Mouse (Mus musculus): Measurements from ENCODE around the gene Dhx9. TPM values are rescaled to one million over a fixed set of nuclear protein-coding genes. Genes with fewer than 3 reads are reported as not detected.

The Dhx9 gene
- polyA plus RNA-seq, 1 experiment from 2014 or later: 41.7 TPM

- no peak overlapping the region for H3K4me3 ChIP-seq
- no peak overlapping the region for H3K9ac ChIP-seq
- H3K4me2 ChIP-seq (replicated peaks): no peak overlapping the region
- peaks cover 65% of the 10 kb centered on the region for H3K36me3 ChIP-seq
- WGBS: 56% methylated on average over 1 of the region's 1 CpGs
- H3K27ac ChIP-seq: no peak overlapping the region
- no peak for ATAC-seq (ENCODE audit: low FRiP score, low read depth)
- peaks cover 19% of the 10 kb centered on the region for H3K4me1 ChIP-seq
- H3K9me3 ChIP-seq: no peaks in the 10 kb centered on the region
- no peaks in the 10 kb centered on the region for H3K27me3 ChIP-seq
Observed at GRCm38 (mm10) chr1:153480386-153481024, 7.0 kb downstream of the Dhx9 start.

DNA sequence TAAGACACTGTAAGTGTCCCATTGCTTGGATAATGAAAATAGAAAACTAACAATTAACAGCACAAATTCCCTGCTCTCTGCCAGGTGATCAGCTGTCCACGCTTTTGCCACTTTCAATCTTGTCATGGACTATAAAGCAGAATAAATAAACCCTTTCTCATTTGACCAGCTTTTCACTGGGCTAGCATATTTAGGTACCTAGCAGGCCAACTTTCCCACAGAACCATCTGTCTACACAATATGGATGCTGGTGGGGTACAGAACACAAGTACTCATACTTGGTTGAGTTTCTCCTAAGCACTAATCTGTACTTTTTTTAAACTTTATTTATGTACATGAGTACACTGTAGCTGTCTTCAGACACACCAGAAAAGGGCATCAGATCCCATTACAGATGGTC lies 8.2 kb downstream of the Dhx9 start:
- no peaks in the 10 kb centered on the region for H3K9me3 ChIP-seq
- H3K4me1 ChIP-seq: peaks cover 7% of the 10 kb centered on the region
- H3K27ac ChIP-seq: no peak overlapping the region
- no peak for ATAC-seq (ENCODE audit: low FRiP score, low read depth)
- H3K27me3 ChIP-seq: no peaks in the 10 kb centered on the region
- H3K36me3 ChIP-seq: peaks cover 74% of the 10 kb centered on the region
- H3K4me3 ChIP-seq: no peak overlapping the region
- 96% methylated on average over 1 of the region's 1 CpGs for WGBS
- no peak overlapping the region for H3K4me2 ChIP-seq (replicated peaks)
- H3K9ac ChIP-seq: no peak overlapping the region

- Histone ChIP-seq H3K27me3 (no peaks in the 10 kb centered on the region), H3K9ac (no peak overlapping the region), H3K4me1 (no peaks in the 10 kb centered on the region), H3K4me3 (no peak overlapping the region), H3K27ac (no peak overlapping the region), H3K4me2 (replicated peaks) (no peak overlapping the region), H3K9me3 (no peaks in the 10 kb centered on the region), H3K36me3 (peaks cover 78% of the 10 kb centered on the region)
- WGBS: 95% methylated on average over 1 of the region's 1 CpGs
- no peak for ATAC-seq (ENCODE audit: low FRiP score, low read depth)
Observed at GRCm38 (mm10) chr1:153461796-153462195, 25.7 kb downstream of the Dhx9 start.

GRCm38 (mm10) chr1:153456137-153456536 lies 31.3 kb downstream of the Dhx9 start:
- no peaks in the 10 kb centered on the region for H3K27me3 ChIP-seq
- H3K9ac ChIP-seq: no peak overlapping the region
- no peak overlapping the region for H3K4me3 ChIP-seq
- no peaks in the 10 kb centered on the region for H3K4me1 ChIP-seq
- H3K27ac ChIP-seq: no peak overlapping the region
- H3K36me3 ChIP-seq: peaks cover 75% of the 10 kb centered on the region
- 78% methylated on average over 5 of the region's 5 CpGs for WGBS
- peak; percentile 54; the same call in 1 of the 2 replicates for ATAC-seq (ENCODE audit: low FRiP score, low read depth)
- no peaks in the 10 kb centered on the region for H3K9me3 ChIP-seq
- H3K4me2 ChIP-seq (replicated peaks): no peak overlapping the region

DNA sequence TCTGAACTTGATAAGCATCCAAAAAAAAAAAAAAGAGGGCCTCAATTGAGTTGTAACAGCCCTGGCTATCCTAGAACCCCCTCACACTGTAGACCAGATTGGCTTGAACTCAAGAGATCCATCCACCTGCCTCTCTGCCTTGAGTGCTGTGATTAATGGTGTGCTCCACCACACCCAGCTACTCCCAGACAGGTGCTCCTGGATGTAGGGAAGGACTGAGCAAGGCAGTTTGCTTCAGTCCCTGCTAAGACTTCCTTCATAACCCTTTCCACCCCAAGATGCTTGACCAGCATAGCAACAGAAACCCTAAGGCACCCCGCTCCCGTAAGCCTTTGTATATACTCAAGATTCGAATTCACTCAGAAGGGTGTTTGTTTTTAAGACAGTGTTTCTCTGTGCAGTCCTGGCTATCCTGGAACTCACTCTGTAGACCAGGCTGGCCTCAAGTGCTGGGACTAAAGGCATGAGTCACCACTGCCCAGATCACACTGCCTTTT lies 34.3 kb downstream of the Dhx9 start:
- no peaks in the 10 kb centered on the region for H3K9me3 ChIP-seq
- no peak overlapping the region for H3K4me3 ChIP-seq
- H3K9ac ChIP-seq: no peak overlapping the region
- H3K4me2 ChIP-seq (replicated peaks): no peak overlapping the region
- H3K27ac ChIP-seq: no peak overlapping the region
- H3K36me3 ChIP-seq: peaks cover 62% of the 10 kb centered on the region
- WGBS: 92% methylated on average over 3 of the region's 3 CpGs
- H3K4me1 ChIP-seq: no peaks in the 10 kb centered on the region
- ATAC-seq (ENCODE audit: low FRiP score, low read depth): no peak
- H3K27me3 ChIP-seq: no peaks in the 10 kb centered on the region

DNA sequence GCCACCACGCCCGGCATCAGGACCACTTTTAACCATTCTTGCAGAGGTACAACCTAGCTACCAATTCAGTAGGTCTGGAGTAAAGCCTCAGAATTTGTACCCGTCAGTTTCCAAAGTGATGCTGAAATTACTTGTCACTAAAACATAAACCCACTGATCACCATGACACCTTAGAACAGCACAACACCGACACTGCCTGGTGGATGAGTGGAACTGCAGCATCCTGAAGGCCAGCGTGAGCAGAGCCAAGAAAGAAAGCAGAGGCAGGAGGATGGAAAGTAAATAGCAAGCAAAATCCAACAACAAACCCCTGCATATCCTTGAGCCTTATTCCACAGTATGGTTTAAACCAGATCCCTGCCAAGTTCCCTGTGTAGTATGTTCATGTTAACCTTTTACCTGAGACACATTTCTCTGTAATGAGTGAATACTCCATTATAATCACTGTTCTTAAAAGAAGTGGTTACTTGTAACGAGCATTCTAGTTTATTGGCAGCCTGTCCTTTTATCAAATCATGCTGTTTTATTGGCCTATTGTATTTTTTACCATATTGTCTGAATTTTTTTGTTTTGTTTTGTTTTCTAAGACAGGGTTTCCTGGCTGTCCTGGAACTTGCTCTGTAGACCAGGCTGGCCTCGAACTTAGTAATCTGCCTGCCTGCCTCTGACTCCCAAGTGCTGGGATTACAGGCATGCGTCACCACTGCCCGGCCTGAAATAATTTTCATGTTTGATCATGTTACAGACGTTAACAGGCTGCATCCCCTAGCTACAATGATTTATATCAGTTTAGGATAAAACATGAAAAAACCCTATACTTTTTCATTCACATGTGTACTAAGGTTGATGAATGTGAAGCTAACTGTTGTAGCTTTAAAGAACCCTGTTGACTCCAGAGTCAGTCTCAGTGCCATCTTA lies 36.0 kb downstream of the Dhx9 start:
- no peaks in the 10 kb centered on the region for H3K9me3 ChIP-seq
- H3K4me1 ChIP-seq: no peaks in the 10 kb centered on the region
- H3K27me3 ChIP-seq: no peaks in the 10 kb centered on the region
- peaks cover 56% of the 10 kb centered on the region for H3K36me3 ChIP-seq
- H3K4me2 ChIP-seq (replicated peaks): no peak overlapping the region
- WGBS: 75% methylated on average over 10 of the region's 10 CpGs
- no peak for ATAC-seq (ENCODE audit: low FRiP score, low read depth)
- H3K4me3 ChIP-seq: no peak overlapping the region
- no peak overlapping the region for H3K27ac ChIP-seq
- no peak overlapping the region for H3K9ac ChIP-seq

GRCm38 (mm10) chr1:153446120-153446831 lies 41.2 kb downstream of the Dhx9 start:
- WGBS: 96% methylated on average over 20 of the region's 20 CpGs
- no peaks in the 10 kb centered on the region for H3K27me3 ChIP-seq
- H3K4me2 ChIP-seq (replicated peaks): no peak overlapping the region
- no peaks in the 10 kb centered on the region for H3K9me3 ChIP-seq
- no peaks in the 10 kb centered on the region for H3K4me1 ChIP-seq
- H3K36me3 ChIP-seq: peaks cover 25% of the 10 kb centered on the region
- no peak overlapping the region for H3K9ac ChIP-seq
- ATAC-seq (ENCODE audit: low FRiP score, low read depth): no peak
- H3K27ac ChIP-seq: no peak overlapping the region
- H3K4me3 ChIP-seq: no peak overlapping the region

- Histone ChIP-seq H3K4me2 (replicated peaks) (no peak overlapping the region), H3K4me1 (no peaks in the 10 kb centered on the region), H3K9me3 (no peaks in the 10 kb centered on the region), H3K4me3 (no peak overlapping the region), H3K27me3 (no peaks in the 10 kb centered on the region), H3K27ac (no peak overlapping the region), H3K36me3 (peaks cover 17% of the 10 kb centered on the region), H3K9ac (no peak overlapping the region)
- 66% methylated on average over 4 of the region's 4 CpGs for WGBS
- no peak for ATAC-seq (ENCODE audit: low FRiP score, low read depth)
Observed at GRCm38 (mm10) chr1:153443632-153444031, 43.8 kb downstream of the Dhx9 start.

GRCm38 (mm10) chr1:153443019-153443418 lies 44.4 kb downstream of the Dhx9 start:
- no peaks in the 10 kb centered on the region for H3K9me3 ChIP-seq
- WGBS: 91% methylated on average over 1 of the region's 1 CpGs
- no peaks in the 10 kb centered on the region for H3K4me1 ChIP-seq
- no peak overlapping the region for H3K27ac ChIP-seq
- no peak overlapping the region for H3K9ac ChIP-seq
- no peak for ATAC-seq (ENCODE audit: low FRiP score, low read depth)
- H3K4me3 ChIP-seq: no peak overlapping the region
- H3K4me2 ChIP-seq (replicated peaks): no peak overlapping the region
- H3K36me3 ChIP-seq: peaks cover 13% of the 10 kb centered on the region
- H3K27me3 ChIP-seq: no peaks in the 10 kb centered on the region

DNA sequence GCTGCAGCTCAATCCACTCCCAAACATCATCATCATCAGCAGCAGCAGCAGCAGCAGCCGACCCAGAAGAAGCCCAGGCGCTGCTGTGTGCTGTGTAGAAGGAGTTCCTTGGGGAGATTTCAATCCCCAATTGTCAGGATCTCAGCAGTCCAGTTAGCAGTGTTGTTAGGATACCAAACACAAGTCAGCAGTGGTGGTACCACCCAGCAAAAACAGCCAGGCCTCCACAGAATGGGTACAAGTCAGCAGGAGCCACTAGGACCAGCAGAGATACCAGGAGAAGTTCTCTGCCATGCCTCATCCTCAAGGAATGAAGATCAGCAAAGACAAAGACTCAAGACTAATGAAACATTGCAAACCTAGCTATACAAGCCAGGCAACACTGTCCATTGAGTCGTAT lies 45.8 kb downstream of the Dhx9 start:
- H3K9me3 ChIP-seq: no peaks in the 10 kb centered on the region
- ATAC-seq (ENCODE audit: low FRiP score, low read depth): no peak
- no peak overlapping the region for H3K27ac ChIP-seq
- H3K36me3 ChIP-seq: peaks cover 8% of the 10 kb centered on the region; the same call in 1 of the 2 replicates
- H3K4me1 ChIP-seq: no peaks in the 10 kb centered on the region
- H3K9ac ChIP-seq: no peak overlapping the region
- H3K27me3 ChIP-seq: no peaks in the 10 kb centered on the region
- 70% methylated on average over 3 of the region's 3 CpGs for WGBS
- H3K4me2 ChIP-seq (replicated peaks): no peak overlapping the region
- H3K4me3 ChIP-seq: no peak overlapping the region

GRCm38 (mm10) chr1:153440752-153441151 lies 46.7 kb downstream of the Dhx9 start:
- Histone ChIP-seq H3K9ac (no peak overlapping the region), H3K9me3 (no peaks in the 10 kb centered on the region), H3K4me3 (no peak overlapping the region), H3K36me3 (peaks cover 6% of the 10 kb centered on the region; the same call in 1 of the 2 replicates), H3K4me2 (replicated peaks) (no peak overlapping the region), H3K4me1 (no peaks in the 10 kb centered on the region), H3K27ac (no peak overlapping the region), H3K27me3 (no peaks in the 10 kb centered on the region)
- 90% methylated on average over 4 of the region's 4 CpGs for WGBS
- ATAC-seq (ENCODE audit: low FRiP score, low read depth): no peak

DNA sequence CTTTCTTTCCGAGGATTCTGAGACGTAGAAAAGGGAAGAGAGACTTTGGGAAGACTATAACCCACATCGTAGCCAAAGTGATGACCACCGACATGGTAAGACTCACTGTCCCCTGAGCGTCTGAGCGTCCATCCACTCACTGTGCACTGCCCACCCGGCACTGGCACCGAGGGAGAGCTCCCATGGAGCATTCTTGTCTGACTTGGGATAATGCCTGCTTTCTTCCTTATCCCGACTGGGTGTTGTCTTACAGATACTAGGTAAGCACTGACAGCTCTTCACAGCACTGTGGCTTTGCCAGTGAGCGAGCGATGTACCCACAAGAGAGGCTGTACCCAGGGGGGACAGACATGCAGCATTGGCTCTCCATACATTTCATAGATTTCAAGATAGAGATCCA lies 49.9 kb downstream of the Dhx9 start:
- ATAC-seq (ENCODE audit: low FRiP score, low read depth): no peak
- Histone ChIP-seq H3K4me2 (replicated peaks) (no peak overlapping the region), H3K27me3 (no peaks in the 10 kb centered on the region), H3K9me3 (no peaks in the 10 kb centered on the region), H3K4me1 (no peaks in the 10 kb centered on the region), H3K9ac (no peak overlapping the region), H3K4me3 (no peak overlapping the region), H3K27ac (no peak overlapping the region), H3K36me3 (no peaks in the 10 kb centered on the region)
- 90% methylated on average over 11 of the region's 11 CpGs for WGBS

Measured in limb, embryonic 13.5 days (tissue).